8 mouse cellular contexts compared by ENCODE assay signal in the genomic region with DNA sequence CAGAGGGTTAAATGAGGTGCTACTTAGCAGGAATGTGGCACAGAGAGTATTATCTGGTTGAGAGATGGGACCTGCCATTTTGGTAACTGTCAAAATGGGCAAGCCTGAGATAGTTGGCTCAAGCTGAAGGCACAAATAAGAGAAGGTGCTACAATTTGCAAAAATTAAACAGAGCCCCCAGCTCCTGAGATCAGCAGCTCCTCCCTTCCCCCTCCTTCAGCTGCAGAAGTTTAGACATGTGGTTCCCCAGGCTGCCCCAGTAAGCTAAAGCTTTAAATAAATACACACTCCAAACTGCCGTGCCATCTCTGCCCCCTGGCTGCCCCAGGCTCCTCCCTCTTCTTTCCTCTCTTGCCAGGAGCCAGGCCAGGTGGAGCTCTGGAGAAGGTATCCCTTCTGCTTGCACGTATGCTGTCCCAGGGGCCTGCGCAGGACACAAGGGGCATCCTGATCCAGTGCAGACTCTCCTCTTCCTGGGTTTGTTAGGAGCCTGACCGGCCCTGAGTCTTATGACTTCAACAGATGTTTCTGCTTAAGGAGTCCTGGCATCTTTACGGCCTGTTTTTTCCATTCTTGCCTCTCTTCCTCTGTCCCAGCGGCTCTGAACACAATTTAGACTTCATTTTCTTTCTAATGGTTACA.
DNase-seq lines count a peak whose midpoint lies in the region; ATAC-seq lines count a peak whose summit lies in the region.

No protein-coding gene starts in this region.

- no peaks in the 10 kb centered on the region for H3K36me3 ChIP-seq in hindbrain, embryonic 13.5 days

- H3K4me2 ChIP-seq in hindbrain, embryonic 13.5 days, result no peak overlapping the region

- no peak for ATAC-seq in hindbrain, embryonic 13.5 days (ENCODE audit: low FRiP score)

- peaks cover 60% of the 10 kb centered on the region for H3K4me1 ChIP-seq in hindbrain, embryonic 13.5 days (replicated peaks)

- H3K9ac ChIP-seq in hindbrain, embryonic 13.5 days, result no peak overlapping the region

- H3K9me3 ChIP-seq in hindbrain, embryonic 13.5 days, result no peaks in the 10 kb centered on the region

- peak overlapping the region; percentile 60; the same call in 1 of the 2 replicates for H3K27ac ChIP-seq in hindbrain, embryonic 13.5 days

- no peak overlapping the region for H3K4me3 ChIP-seq in hindbrain, embryonic 13.5 days

- WGBS in hindbrain, embryonic 13.5 days, result 49% methylated on average over 6 of the region's 6 CpGs

- no peaks in the 10 kb centered on the region for H3K27me3 ChIP-seq in hindbrain, embryonic 13.5 days

- peak; percentile 79 for DNase-seq in embryo, embryonic 10 days (ENCODE audit: low spot score)
- no peak for DNase-seq in embryo, embryonic 9.5 days (ENCODE audit: extremely low spot score)
- peak; percentile 70 for DNase-seq in gastrocnemius, adult 18-20 months (ENCODE audit: low spot score)
- peak; percentile 81 for DNase-seq in mesoderm, embryonic 11.5 days (ENCODE audit: low read depth, low spot score)
- DNase-seq in thymus, adult 18-20 months, result no peak
- DNase-seq in cerebellum, postnatal 4 days (ENCODE audit: low spot score in 2 of 2), result no peak
- DNase-seq in layer of hippocampus, postnatal 14 days (ENCODE audit: low spot score in 2 of 2), result no peak

Comparison
In these comparisons a context has a peak if more than half of its experiments do, and no peak if none do; other contexts are left out.
1. DNase-seq: peak in embryo, embryonic 10 days (single experiment), gastrocnemius, adult 18-20 months (single experiment) and mesoderm, embryonic 11.5 days (single experiment); none in embryo, embryonic 9.5 days (single experiment), thymus, adult 18-20 months (0 of 2), cerebellum, postnatal 4 days (0 of 2) and layer of hippocampus, postnatal 14 days (0 of 2).